Mouse (Mus musculus) spleen, adult 2 months (tissue): Measurements from ENCODE around the gene Ggt5. TPM values are rescaled to one million over a fixed set of nuclear protein-coding genes. Genes with fewer than 3 reads are reported as not detected.

Experiments
- DNase-seq, 2 experiments: peaks; one replicate each; pipeline versions ENCODE4 v3.0.0 to v3.0.0-alpha.2; 2012 to 2021; ENCODE audit warnings: low spot score in 2 of 2, low read depth in 1 of 2
- H3K27ac ChIP-seq: fragments of 200-500 bp; 2 replicates; pipeline ENCODE4 v1.5.1; 2012; ENCODE audit warnings: low read length, inconsistent platforms; ENCODE audit not compliant: insufficient read depth
- H3K27me3 ChIP-seq: fragments of 200-500 bp; 2 replicates; pipeline ENCODE4 v1.6.1; 2012; ENCODE audit warnings: mild to moderate bottlenecking, moderate library complexity, low read length, inconsistent platforms; ENCODE audit not compliant: control insufficient read depth, insufficient read depth
- H3K36me3 ChIP-seq: fragments of 200-500 bp; 2 replicates; pipeline ENCODE4 v1.6.1; 2012; ENCODE audit warnings: mild to moderate bottlenecking, low read length, inconsistent platforms; ENCODE audit not compliant: control insufficient read depth, insufficient read depth
- H3K4me1 ChIP-seq: fragments of 200-500 bp; 2 replicates; pipeline ENCODE4 v1.6.1; 2011; ENCODE audit warnings: inconsistent platforms; ENCODE audit not compliant: control insufficient read depth, insufficient read depth, insufficient read length
- H3K4me3 ChIP-seq: fragments of 200-500 bp; 2 replicates; pipeline ENCODE4 v1.5.1; 2011; ENCODE audit warnings: mild to moderate bottlenecking, inconsistent platforms; ENCODE audit not compliant: insufficient read depth, insufficient read length; ENCODE audit errors: extremely low read depth
- CTCF ChIP-seq: fragments of 200-500 bp; IDR thresholded peaks from 2 replicates; pipeline ENCODE4 v1.5.1; 2011; ENCODE audit warnings: mild to moderate bottlenecking, inconsistent platforms; ENCODE audit not compliant: insufficient read depth, insufficient read length, insufficient replicate concordance; ENCODE audit errors: extremely low read depth
- POLR2A ChIP-seq: fragments of 200-500 bp; IDR thresholded peaks from 2 replicates; pipeline ENCODE4 v1.6.1; 2011; ENCODE audit warnings: low read depth, low read length, inconsistent platforms
- WGBS: fragments of 180-500 bp; shearing (Covaris S2); methylation state at CpG from one replicate; pipeline ENCODE4 v1.1.7; 2018; 5-methylcytosine and 5-hydroxymethylcytosine counted together
- polyA plus RNA-seq: library from polyadenylated mRNA; depleted of rRNA; stranded (reverse); fragments of >200 nt; gene quantifications from 2 replicates; pipeline ENCODE4 v1.2.3, GENCODE M21; 2012; rRNA removed

Gene Ggt5
- polyA plus RNA-seq, 1 experiment: 70.9 TPM

DNA sequence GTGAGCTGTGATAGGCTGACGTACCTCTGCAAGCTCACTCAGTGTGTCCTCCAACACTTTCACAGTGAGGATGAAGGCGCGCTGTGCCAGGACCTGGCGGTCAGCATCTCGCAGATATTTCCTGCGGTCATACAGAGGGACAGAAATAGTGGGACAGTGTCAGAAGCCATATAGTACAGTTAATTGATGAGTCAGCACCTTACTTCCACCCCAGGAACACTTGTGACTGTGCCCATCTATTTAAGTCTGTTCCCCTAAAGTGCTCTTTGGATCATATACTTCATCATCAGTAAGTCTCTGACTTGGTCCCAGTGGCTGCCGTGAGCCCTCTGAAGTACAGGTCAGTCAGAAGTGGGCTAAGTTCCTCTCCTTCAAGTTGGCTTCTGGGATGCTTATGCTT lies 68.6 kb downstream of the Ggt5 start:
- no peak for DNase-seq
- Histone ChIP-seq H3K4me1 (no peaks in the 10 kb centered on the region), H3K27me3 (no peaks in the 10 kb centered on the region), H3K27ac (no peak overlapping the region), H3K36me3 (peaks cover 48% of the 10 kb centered on the region), H3K4me3 (no peak overlapping the region)
- TF ChIP-seq CTCF (no peak), POLR2A (no peak)
- WGBS: 98% methylated on average over 7 of the region's 7 CpGs

GRCm38 (mm10) chr10:75661381-75661780 lies 72.2 kb downstream of the Ggt5 start:
- no peak overlapping the region for H3K4me3 ChIP-seq
- peaks cover 25% of the 10 kb centered on the region for H3K36me3 ChIP-seq
- WGBS: 94% methylated on average over 6 of the region's 6 CpGs
- no peak overlapping the region for H3K27ac ChIP-seq
- no peak for DNase-seq
- no peaks in the 10 kb centered on the region for H3K27me3 ChIP-seq
- peaks cover 5% of the 10 kb centered on the region; the same call in 1 of the 2 replicates for H3K4me1 ChIP-seq
- TF ChIP-seq POLR2A (no peak), CTCF (no peak)

DNA sequence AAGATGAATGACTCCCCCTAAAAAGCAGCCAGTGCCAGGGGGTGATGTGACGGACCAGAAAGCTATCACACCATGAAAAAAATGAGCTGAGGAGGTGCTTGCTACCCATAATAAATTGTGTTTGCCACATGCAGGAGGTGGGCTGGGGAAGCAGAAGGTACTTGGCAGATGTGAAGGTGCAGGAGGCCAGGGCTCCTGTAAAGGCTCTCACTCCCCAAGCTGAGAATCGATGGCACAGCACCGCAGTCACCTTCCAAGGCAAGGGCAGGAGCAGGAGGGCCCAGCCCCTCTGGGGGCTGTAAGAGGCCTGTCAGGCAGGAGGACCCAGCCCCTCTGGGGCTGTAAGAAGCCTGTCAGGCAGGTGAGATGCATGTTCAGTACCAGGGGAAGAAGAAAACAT lies 72.7 kb downstream of the Ggt5 start:
- no peak for TF ChIP-seq CTCF
- no peak for TF ChIP-seq POLR2A
- Histone ChIP-seq H3K4me1 (peaks cover 10% of the 10 kb centered on the region; the same call in 1 of the 2 replicates), H3K36me3 (peaks cover 21% of the 10 kb centered on the region), H3K27ac (no peak overlapping the region), H3K27me3 (no peaks in the 10 kb centered on the region), H3K4me3 (no peak overlapping the region)
- WGBS: 99% methylated on average over 3 of the region's 3 CpGs
- no peak for DNase-seq

- Histone ChIP-seq H3K27me3 (no peaks in the 10 kb centered on the region), H3K36me3 (peaks cover 14% of the 10 kb centered on the region), H3K4me1 (peaks cover 11% of the 10 kb centered on the region; the same call in 1 of the 2 replicates), H3K4me3 (no peak overlapping the region), H3K27ac (no peak overlapping the region)
- 90% methylated on average over 4 of the region's 4 CpGs for WGBS
- no peak for DNase-seq
- TF ChIP-seq POLR2A (no peak), CTCF (no peak)
These were observed 73.4 kb downstream of the Ggt5 start for GRCm38 (mm10) chr10:75662575-75662974.

GRCm38 (mm10) chr10:75664673-75665270 lies 75.6 kb downstream of the Ggt5 start:
- TF ChIP-seq CTCF (no peak), POLR2A (no peak)
- Histone ChIP-seq H3K4me3 (no peak overlapping the region), H3K36me3 (peaks cover 11% of the 10 kb centered on the region), H3K27ac (no peak overlapping the region), H3K4me1 (peaks cover 18% of the 10 kb centered on the region; the same call in 1 of the 2 replicates), H3K27me3 (no peaks in the 10 kb centered on the region)
- 87% methylated on average over 6 of the region's 6 CpGs for WGBS
- DNase-seq: no peak

DNA sequence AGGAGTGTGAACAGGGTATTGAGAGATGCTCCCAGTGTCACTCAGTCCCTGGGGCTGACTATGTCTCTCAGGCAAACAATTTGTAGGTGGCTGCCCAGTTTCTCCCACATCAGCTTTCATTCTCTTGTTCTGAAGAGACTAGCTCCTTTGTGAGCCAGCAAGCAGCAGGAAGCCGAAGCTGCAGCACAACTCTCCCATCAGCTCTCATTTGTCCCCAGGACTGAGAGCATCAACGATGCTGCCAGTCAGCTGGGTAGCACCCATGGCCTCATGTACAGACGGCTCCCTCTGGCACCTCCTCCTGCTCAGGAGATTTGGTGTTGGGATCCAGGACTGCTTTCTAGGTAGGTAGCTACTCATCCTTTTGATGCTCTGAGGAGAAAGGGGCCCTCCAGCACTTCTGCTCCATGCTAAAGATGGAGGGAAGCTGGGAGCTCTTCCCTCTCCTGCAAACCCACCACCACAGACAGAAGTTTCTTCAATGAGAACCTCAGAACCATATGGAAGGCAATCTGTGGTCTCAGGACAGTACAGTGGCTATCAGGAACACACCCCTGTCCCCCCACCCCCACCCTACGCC lies 77.4 kb downstream of the Ggt5 start:
- no peak for DNase-seq
- 31% methylated on average over 4 of the region's 4 CpGs for WGBS
- no peaks in the 10 kb centered on the region for H3K27me3 ChIP-seq
- H3K4me1 ChIP-seq: peaks cover 18% of the 10 kb centered on the region; the same call in 1 of the 2 replicates
- H3K4me3 ChIP-seq: peak overlapping the region; percentile 94
- TF ChIP-seq CTCF (no peak), POLR2A (no peak)
- peak overlapping the region; percentile 80; the same call in 1 of the 2 replicates for H3K27ac ChIP-seq
- H3K36me3 ChIP-seq: peaks cover 7% of the 10 kb centered on the region

Other genes starting within 250 kb of the Ggt5 start
- 0.74 and 1.3 TPM in 2 replicates for gene Upb1, start 188.2 kb upstream of the Ggt5 start, polyA plus RNA-seq
- 12.8 and 13.2 TPM in 2 replicates for gene Snrpd3, start 71.8 kb upstream of the Ggt5 start, polyA plus RNA-seq
- 87.2 and 96.1 TPM in 2 replicates for gene Gucd1, start 71.4 kb upstream of the Ggt5 start, polyA plus RNA-seq
- gene Lrrc75b, start 29.0 kb upstream of the Ggt5 start, polyA plus RNA-seq: 1.3 and 1.7 TPM in 2 replicates
- gene Ggt1, start 27.7 kb upstream of the Ggt5 start, polyA plus RNA-seq: 15.5 and 19.1 TPM in 2 replicates
- 14.8 and 17.3 TPM in 2 replicates for gene Susd2, start 54.7 kb downstream of the Ggt5 start, polyA plus RNA-seq
- 59.3 and 65.7 TPM in 2 replicates for gene Cabin1, start 175.0 kb downstream of the Ggt5 start, polyA plus RNA-seq
- gene Ddt, start 184.1 kb downstream of the Ggt5 start, polyA plus RNA-seq: 39.5 and 42.6 TPM in 2 replicates
- gene Gm20441, start 191.6 kb downstream of the Ggt5 start, polyA plus RNA-seq: not detected in 2 replicates
- gene Gstt3, start 192.1 kb downstream of the Ggt5 start, polyA plus RNA-seq: 4.3 and 4.4 TPM in 2 replicates
- gene Gstt1, start 209.2 kb downstream of the Ggt5 start, polyA plus RNA-seq: 25.3 and 28.5 TPM in 2 replicates
- gene Gstt4, start 233.2 kb downstream of the Ggt5 start, polyA plus RNA-seq: not detected in 2 replicates
- gene Gstt2, start 248.1 kb downstream of the Ggt5 start, polyA plus RNA-seq: 73.4 and 102 TPM in 2 replicates